In the genomic region with DNA sequence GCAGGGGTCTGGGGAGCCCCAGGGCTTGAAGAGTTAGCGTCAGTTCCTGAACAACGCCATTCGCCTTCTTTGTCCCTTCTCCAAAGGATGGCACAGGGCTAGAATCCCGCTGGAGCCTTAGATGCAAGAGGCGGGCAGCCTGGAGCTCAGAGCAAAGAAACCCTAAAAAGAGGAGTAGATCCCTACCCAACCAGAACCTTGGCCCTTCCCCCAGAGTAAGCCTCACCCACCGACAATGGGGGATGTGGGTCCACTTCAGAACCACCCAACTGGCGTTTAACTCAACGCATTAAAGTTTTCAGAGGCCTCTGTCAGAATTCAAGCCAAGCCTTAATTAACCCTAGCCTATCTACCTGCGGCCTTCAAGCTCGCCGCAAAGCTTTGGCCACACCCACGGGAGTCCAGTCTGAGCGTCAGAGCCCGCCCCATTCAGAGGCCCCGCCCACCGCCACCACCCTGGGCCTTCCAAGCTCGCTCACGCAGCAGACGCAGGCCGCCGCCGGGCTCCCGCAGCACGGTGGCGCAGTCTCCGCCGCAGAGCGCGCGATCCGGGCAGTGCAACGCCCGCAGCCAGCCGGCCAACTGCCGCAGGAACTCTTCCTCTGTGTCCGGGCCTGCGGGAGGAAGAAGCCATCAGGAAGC, we compare ENCODE assay signal across 8 mouse cellular contexts. TPM values are rescaled to one million over a fixed set of nuclear protein-coding genes. Genes with fewer than 3 reads are reported as not detected.
DNase-seq lines count a peak whose midpoint lies in the region; ATAC-seq and TF ChIP-seq lines count a peak whose summit lies in the region.

No protein-coding gene starts in this region.

- peak overlapping the region; percentile 86 for H3K4me2 ChIP-seq in hindbrain, embryonic 11.5 days (replicated peaks; ENCODE audit: low read depth, low read length)
- H3K4me2 ChIP-seq in lung, postnatal 0 days (replicated peaks; ENCODE audit: low read depth, low read length), result peak overlapping the region; percentile 99

- H3K9me3 ChIP-seq in hindbrain, embryonic 11.5 days (ENCODE audit: control insufficient read depth, low read length), result no peaks in the 10 kb centered on the region
- no peaks in the 10 kb centered on the region for H3K9me3 ChIP-seq in lung, postnatal 0 days (ENCODE audit: low read length)

- peaks cover 6% of the 10 kb centered on the region; the same call in 1 of the 2 replicates for H3K27me3 ChIP-seq in hindbrain, embryonic 11.5 days (ENCODE audit: control insufficient read depth, insufficient read depth, low read length)
- H3K27me3 ChIP-seq in lung, postnatal 0 days (replicated peaks; ENCODE audit: insufficient read depth, low read length), result no peaks in the 10 kb centered on the region

- peak overlapping the region; percentile 69 for H3K4me3 ChIP-seq in hindbrain, embryonic 11.5 days (ENCODE audit: low read depth, low read length)
- H3K4me3 ChIP-seq in lung, postnatal 0 days (ENCODE audit: low read depth, low read length), result peak overlapping the region; percentile 83

- peak; percentile 40 for TF ChIP-seq CTCF in lung, postnatal 0 days (IDR thresholded peaks at IDR 0.05)

- no peak for TF ChIP-seq EP300 in lung, postnatal 0 days (IDR thresholded peaks at IDR 0.05)

- peak overlapping the region; percentile 72 for H3K27ac ChIP-seq in hindbrain, embryonic 11.5 days (ENCODE audit: low read depth, low read length)
- peak overlapping the region; percentile 93 for H3K27ac ChIP-seq in lung, postnatal 0 days (ENCODE audit: low read length)

- WGBS in hindbrain, embryonic 11.5 days, result 7% methylated on average over 35 of the region's 37 CpGs
- WGBS in lung, postnatal 0 days, result 8% methylated on average over 33 of the region's 37 CpGs

- no peaks in the 10 kb centered on the region for H3K4me1 ChIP-seq in hindbrain, embryonic 11.5 days (replicated peaks; ENCODE audit: control insufficient read depth, insufficient read depth, low read length)
- no peaks in the 10 kb centered on the region for H3K4me1 ChIP-seq in lung, postnatal 0 days (ENCODE audit: insufficient read depth, low read depth, low read length)

- H3K9ac ChIP-seq in hindbrain, embryonic 11.5 days (ENCODE audit: low read depth, low read length), result peak overlapping the region; percentile 66
- peak overlapping the region; percentile 75 for H3K9ac ChIP-seq in lung, postnatal 0 days (replicated peaks; ENCODE audit: low read depth)

- peak; percentile 92 for ATAC-seq in hindbrain, embryonic 11.5 days (ENCODE audit: low FRiP score)
- peak; percentile 94 for ATAC-seq in lung, postnatal 0 days

- peak; percentile 93 for DNase-seq in NIH3T3 (ENCODE audit: low read depth)
- peak; percentile 94 for DNase-seq in cerebellum, adult 9-11 months
- peak; percentile 75 to 91 for DNase-seq in frontal cortex, adult 2 months (ENCODE audit: extremely low spot score in 1 of 2, low spot score in 1 of 2)
- DNase-seq in hindbrain, embryonic 11.5 days (ENCODE audit: low spot score), result peak; percentile 92
- DNase-seq in layer of hippocampus, postnatal 10 days (ENCODE audit: low spot score in 2 of 2), result peak; percentile 87 to 93
- DNase-seq in lung, postnatal 0 days (ENCODE audit: low spot score), result peak; percentile 91
- DNase-seq in retina, adult 2 months (ENCODE audit: low read depth, low spot score), result peak; percentile 68
- peak; percentile 84 for DNase-seq in thymus, postnatal 25 days

- H3K36me3 ChIP-seq in hindbrain, embryonic 11.5 days (ENCODE audit: control insufficient read depth, insufficient read depth, low read length), result no peaks in the 10 kb centered on the region
- no peaks in the 10 kb centered on the region for H3K36me3 ChIP-seq in lung, postnatal 0 days (ENCODE audit: insufficient read depth, low read length)

RNA-seq across cellular contexts. Expression of a gene that starts 0.7 kb away (rescaled TPM):
- polyA plus RNA-seq in frontal cortex, adult 2 months (2012; rRNA removed), result 56.8 and 65.5 TPM in 2 replicates
- polyA plus RNA-seq in hindbrain, embryonic 11.5 days (2014; fragmentation: Nextera tagmentation; extraction: Ambion mirVana), result 14.8 and 16.5 TPM in 2 replicates
- total RNA-seq in layer of hippocampus, postnatal 10 days (2021), result 10 to 100 TPM; 28.6 to 35.6 TPM
- polyA plus RNA-seq in lung, postnatal 0 days (2015; fragmentation: Nextera tagmentation; extraction: Ambion mirVana), result 35.7 and 40.2 TPM in 2 replicates

RNA-seq across cellular contexts. Expression of a gene that starts 14.7 kb away (rescaled TPM):
- polyA plus RNA-seq in frontal cortex, adult 2 months (2012; rRNA removed), result 0.65 and 0.78 TPM in 2 replicates
- 0.45 and 0.69 TPM in 2 replicates for polyA plus RNA-seq in hindbrain, embryonic 11.5 days (2014; fragmentation: Nextera tagmentation; extraction: Ambion mirVana)
- 1 to 10 TPM; 1.0 to 1.2 TPM for total RNA-seq in layer of hippocampus, postnatal 10 days (2021)
- polyA plus RNA-seq in lung, postnatal 0 days (2015; fragmentation: Nextera tagmentation; extraction: Ambion mirVana), result 0.11 and 0.44 TPM in 2 replicates

RNA-seq across cellular contexts. Expression of a gene that starts 14.9 kb away (rescaled TPM):
- polyA plus RNA-seq in frontal cortex, adult 2 months (2012; rRNA removed), result 35.5 and 38.0 TPM in 2 replicates
- 4.6 and 6.5 TPM in 2 replicates for polyA plus RNA-seq in hindbrain, embryonic 11.5 days (2014; fragmentation: Nextera tagmentation; extraction: Ambion mirVana)
- 10 to 100 TPM; 40.7 to 46.8 TPM for total RNA-seq in layer of hippocampus, postnatal 10 days (2021)
- 0.95 and 0.98 TPM in 2 replicates for polyA plus RNA-seq in lung, postnatal 0 days (2015; fragmentation: Nextera tagmentation; extraction: Ambion mirVana)

RNA-seq across cellular contexts. Expression of a gene that starts 20.7 kb away (rescaled TPM):
- polyA plus RNA-seq in frontal cortex, adult 2 months (2012; rRNA removed), result 2.5 and 2.6 TPM in 2 replicates
- polyA plus RNA-seq in hindbrain, embryonic 11.5 days (2014; fragmentation: Nextera tagmentation; extraction: Ambion mirVana), result 0.28 and 0.52 TPM in 2 replicates
- 1 to 10 TPM; 2.2 to 3.6 TPM for total RNA-seq in layer of hippocampus, postnatal 10 days (2021)
- polyA plus RNA-seq in lung, postnatal 0 days (2015; fragmentation: Nextera tagmentation; extraction: Ambion mirVana), result 1.3 and 2.4 TPM in 2 replicates

RNA-seq across cellular contexts. Expression of a gene that starts 25.2 kb away (rescaled TPM):
- polyA plus RNA-seq in frontal cortex, adult 2 months (2012; rRNA removed), result 197 and 217 TPM in 2 replicates
- 338 and 343 TPM in 2 replicates for polyA plus RNA-seq in hindbrain, embryonic 11.5 days (2014; fragmentation: Nextera tagmentation; extraction: Ambion mirVana)
- total RNA-seq in layer of hippocampus, postnatal 10 days (2021), result 100 to 1,000 TPM; 176 to 182 TPM
- 234 and 250 TPM in 2 replicates for polyA plus RNA-seq in lung, postnatal 0 days (2015; fragmentation: Nextera tagmentation; extraction: Ambion mirVana)

Comparison
In these comparisons a context has a peak if more than half of its experiments do, and no peak if none do; other contexts are left out.
1. Peak in every context shown above with its lines: DNase-seq, ATAC-seq, H3K4me3 ChIP-seq and H3K27ac ChIP-seq.